Mouse (Mus musculus) neural tube, embryonic 13.5 days (tissue): ENCODE results near the gene Nol3. TPM values are rescaled to one million over a fixed set of nuclear protein-coding genes. Genes with fewer than 3 reads are reported as not detected.
A peak's percentile ranks its signal among the peaks of the same experiment; 100 is the strongest.

Experiments used
- ATAC-seq: fragments of 200-750 bp; cut with Nextera tagmentation; 2 replicates; pipeline ENCODE4 v1.8.0; 2017; ENCODE audit warnings: low read depth, mild to moderate bottlenecking, moderate TSS enrichment, moderate library complexity
- H3K27ac ChIP-seq: fragments of 300-500 bp; sonication (generic); replicated peaks from 2 replicates; pipeline ENCODE4 v1.5.1; 2015; ENCODE audit warnings: moderate library complexity, mild to moderate bottlenecking, inconsistent platforms
- H3K27me3 ChIP-seq: fragments of 300-500 bp; sonication (generic); 2 replicates; pipeline ENCODE4 v1.6.1; 2015; ENCODE audit warnings: mild to moderate bottlenecking, inconsistent platforms
- H3K36me3 ChIP-seq: fragments of 300-500 bp; sonication (generic); 2 replicates; pipeline ENCODE4 v1.6.1; 2015; ENCODE audit warnings: mild to moderate bottlenecking, inconsistent platforms
- H3K4me1 ChIP-seq: fragments of 300-500 bp; sonication (generic); replicated peaks from 2 replicates; pipeline ENCODE4 v1.6.1; 2015; ENCODE audit warnings: inconsistent platforms
- H3K4me2 ChIP-seq: fragments of 300-500 bp; sonication (generic); 2 replicates; pipeline ENCODE4 v1.6.1; 2015; ENCODE audit warnings: inconsistent platforms, mild to moderate bottlenecking, moderate library complexity
- H3K4me3 ChIP-seq: fragments of 300-500 bp; sonication (generic); 2 replicates; pipeline ENCODE4 v1.5.1; 2015; ENCODE audit warnings: mild to moderate bottlenecking, inconsistent platforms
- H3K9ac ChIP-seq: fragments of 300-500 bp; sonication (generic); 2 replicates; pipeline ENCODE4 v1.6.1; 2015; ENCODE audit warnings: moderate library complexity, mild to moderate bottlenecking, inconsistent platforms
- H3K9me3 ChIP-seq: fragments of 300-500 bp; sonication (generic); 2 replicates; pipeline ENCODE4 v1.6.1; 2016; ENCODE audit warnings: inconsistent platforms
- WGBS: fragments of 180-500 bp; shearing (Covaris S2); methylation state at CpG from one replicate; pipeline ENCODE4 v1.1.7; 2015; 5-methylcytosine and 5-hydroxymethylcytosine counted together
- microRNA counts: library from miRNA; unstranded; fragments of <30 nt; microRNA quantifications from one replicate; lab custom pipeline; 2016
- microRNA-seq: library from miRNA; unstranded; fragments of <30 nt; microRNA quantifications from one replicate; pipeline ENCODE4, GENCODE M21; 2016
- polyA plus RNA-seq: library from polyadenylated mRNA; unstranded; fragments of >200 nt; fragmentation: Nextera tagmentation; extraction: Ambion mirVana; gene quantifications from 2 replicates; pipeline ENCODE4 v1.2.1, GENCODE M21; 2015

Nol3 gene
- polyA plus RNA-seq, 1 experiment from 2014 or later: 6.9 TPM

GRCm38 (mm10) chr8:105318662-105319190 is 42.8 kb downstream of the Nol3 start:
- Histone ChIP-seq H3K36me3 (peaks cover 77% of the 10 kb centered on the region), H3K27ac (no peak overlapping the region), H3K4me3 (no peak overlapping the region)

DNA sequence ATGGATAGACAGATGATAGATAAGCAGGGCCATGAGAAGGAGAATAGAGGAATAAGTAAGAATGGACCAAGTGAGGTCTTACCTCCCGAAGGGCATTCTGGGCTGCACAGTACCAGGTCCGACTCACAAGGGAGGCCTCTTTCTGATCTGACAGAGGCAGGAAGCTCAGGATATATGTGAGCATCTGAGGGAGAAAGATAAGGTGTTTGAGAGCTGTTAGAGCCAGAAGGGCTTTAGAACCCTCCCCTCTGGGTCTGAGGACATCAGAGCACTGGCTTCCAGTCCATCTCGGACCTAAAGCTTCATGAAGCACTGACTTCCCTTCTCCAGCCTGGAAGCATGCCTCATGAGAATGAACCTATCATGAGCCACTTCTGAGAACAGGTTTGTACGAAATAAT is 47.2 kb downstream of the Nol3 start:
- no peaks in the 10 kb centered on the region for H3K9me3 ChIP-seq
- no peak overlapping the region for H3K4me2 ChIP-seq
- peaks cover 27% of the 10 kb centered on the region for H3K4me1 ChIP-seq
- H3K36me3 ChIP-seq: peaks cover 40% of the 10 kb centered on the region
- ATAC-seq: no peak
- 93% methylated on average over 4 of the region's 4 CpGs for WGBS
- no peak overlapping the region for H3K27ac ChIP-seq
- no peaks in the 10 kb centered on the region for H3K27me3 ChIP-seq
- H3K4me3 ChIP-seq: no peak overlapping the region
- H3K9ac ChIP-seq: no peak overlapping the region

More at GRCm38 (mm10) chr8:105318662-105319190, 42.8 kb downstream of the Nol3 start:
- no peaks in the 10 kb centered on the region for H3K4me1 ChIP-seq
- no peak overlapping the region for H3K9ac ChIP-seq
- WGBS: 82% methylated on average over 11 of the region's 11 CpGs
- H3K9me3 ChIP-seq: no peaks in the 10 kb centered on the region
- no peak overlapping the region for H3K4me2 ChIP-seq
- no peak for ATAC-seq
- no peaks in the 10 kb centered on the region for H3K27me3 ChIP-seq

DNA sequence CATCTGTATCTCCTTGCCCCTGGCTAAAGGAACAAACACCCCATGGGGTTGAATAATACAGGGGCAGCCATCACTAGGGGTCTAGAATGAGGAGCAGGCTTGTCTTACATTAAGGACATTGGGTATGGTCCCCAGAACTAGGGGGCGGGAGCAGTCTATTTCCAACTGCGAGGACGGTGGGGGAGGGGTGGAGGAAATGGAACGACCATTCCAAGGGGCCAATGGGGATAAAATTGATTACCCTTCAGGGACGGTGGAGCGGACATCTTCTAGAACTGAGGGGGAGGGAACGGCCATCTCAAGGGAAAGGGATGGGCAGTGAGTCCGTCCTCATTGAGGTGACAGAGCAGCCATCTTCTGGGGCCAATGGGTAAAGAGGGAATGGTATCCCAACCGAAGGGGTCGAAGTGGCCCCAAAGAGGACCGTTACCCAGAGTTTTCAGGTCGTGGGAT is 49.7 kb downstream of the Nol3 start:
- Histone ChIP-seq H3K9me3 (no peaks in the 10 kb centered on the region), H3K27ac (peak overlapping the region; percentile 87), H3K4me3 (peak overlapping the region; percentile 79), H3K4me2 (peak overlapping the region; percentile 85), H3K27me3 (no peaks in the 10 kb centered on the region), H3K9ac (peak overlapping the region; percentile 91), H3K36me3 (peaks cover 43% of the 10 kb centered on the region), H3K4me1 (peaks cover 27% of the 10 kb centered on the region)
- WGBS: under 1% methylated on average over 12 of the region's 12 CpGs
- ATAC-seq: peak; percentile 68

GRCm38 (mm10) chr8:105326141-105326672 is 50.3 kb downstream of the Nol3 start, which contains the start of the genes Lrrc29 and Tmem208:
Gene Lrrc29 (minus strand): TSS chr8:105326278.
Gene Tmem208 (plus strand): TSS chr8:105326354.
- Histone ChIP-seq H3K4me1 (peaks cover 27% of the 10 kb centered on the region), H3K27ac (peak within 1 kb of the TSS; percentile 87), H3K4me2 (peak within 1 kb of the TSS; percentile 94), H3K9ac (peak within 1 kb of the TSS; percentile 91), H3K27me3 (no peaks in the 10 kb centered on the region), H3K4me3 (peak within 1 kb of the TSS; percentile 79), H3K9me3 (no peaks in the 10 kb centered on the region), H3K36me3 (peaks cover 48% of the 10 kb centered on the region)
- WGBS: under 1% methylated on average over 36 of the region's 36 CpGs
- ATAC-seq: peak; percentile 90

GRCm38 (mm10) chr8:105326968-105327367 is 51.0 kb downstream of the Nol3 start:
- peaks cover 27% of the 10 kb centered on the region for H3K4me1 ChIP-seq
- peak overlapping the region; percentile 94 for H3K4me2 ChIP-seq
- H3K36me3 ChIP-seq: peaks cover 54% of the 10 kb centered on the region
- no peaks in the 10 kb centered on the region for H3K9me3 ChIP-seq
- ATAC-seq: no peak
- peak overlapping the region; percentile 79 for H3K4me3 ChIP-seq
- 45% methylated on average over 6 of the region's 6 CpGs for WGBS
- H3K27me3 ChIP-seq: no peaks in the 10 kb centered on the region
- peak overlapping the region; percentile 87; the same call in 1 of the 2 replicates for H3K27ac ChIP-seq
- H3K9ac ChIP-seq: peak overlapping the region; percentile 91

DNA sequence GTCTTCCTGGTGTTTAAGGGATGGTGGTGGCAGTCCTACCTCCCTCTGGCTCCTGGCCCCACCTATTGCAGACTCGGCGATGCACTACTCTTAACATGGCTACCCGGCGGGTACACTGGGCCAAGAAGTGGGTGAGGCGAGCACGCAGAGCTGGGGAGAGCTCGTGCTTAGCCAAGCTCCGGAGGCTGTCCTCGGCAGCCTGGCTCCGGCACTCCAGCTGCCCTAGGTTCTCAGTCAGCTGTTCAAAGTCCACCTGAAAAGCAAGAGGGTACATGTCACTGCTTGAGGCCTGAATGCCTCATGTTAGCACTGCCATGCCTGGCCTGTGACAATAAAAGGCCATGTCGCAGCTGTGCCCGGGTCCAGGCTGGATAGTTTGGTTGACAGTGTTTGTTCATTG is 54.4 kb downstream of the Nol3 start:
- ATAC-seq: no peak
- no peak overlapping the region for H3K27ac ChIP-seq
- no peaks in the 10 kb centered on the region for H3K27me3 ChIP-seq
- H3K9me3 ChIP-seq: no peaks in the 10 kb centered on the region
- WGBS: 93% methylated on average over 12 of the region's 12 CpGs
- H3K4me2 ChIP-seq: no peak overlapping the region
- no peak overlapping the region for H3K4me3 ChIP-seq
- peaks cover 16% of the 10 kb centered on the region for H3K4me1 ChIP-seq
- peaks cover 60% of the 10 kb centered on the region for H3K36me3 ChIP-seq
- H3K9ac ChIP-seq: no peak overlapping the region

DNA sequence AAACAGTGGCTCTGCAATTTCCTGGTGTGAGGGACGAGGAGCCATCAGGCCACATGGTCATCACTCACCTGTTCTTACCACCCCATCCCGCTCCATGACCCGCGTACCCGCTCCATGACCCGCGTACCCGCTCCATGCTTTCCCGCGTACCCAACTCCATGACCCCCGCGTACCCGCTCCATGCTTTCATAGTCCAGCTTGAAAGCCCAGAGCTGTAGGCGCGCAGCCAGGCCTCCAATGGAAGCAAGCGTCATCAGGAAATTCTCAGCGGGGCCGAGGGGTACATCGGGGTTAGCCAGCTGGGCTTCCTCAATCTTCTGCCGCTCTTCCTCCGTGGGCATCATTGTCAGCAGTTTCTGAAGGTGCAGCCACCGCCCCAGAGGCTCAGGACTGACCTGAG is 55.5 kb downstream of the Nol3 start:
- ATAC-seq: no peak
- no peak overlapping the region for H3K4me2 ChIP-seq
- no peak overlapping the region for H3K9ac ChIP-seq
- H3K9me3 ChIP-seq: no peaks in the 10 kb centered on the region
- H3K4me3 ChIP-seq: no peak overlapping the region
- no peaks in the 10 kb centered on the region for H3K27me3 ChIP-seq
- H3K36me3 ChIP-seq: peaks cover 64% of the 10 kb centered on the region
- peaks cover 13% of the 10 kb centered on the region for H3K4me1 ChIP-seq
- 94% methylated on average over 22 of the region's 22 CpGs for WGBS
- no peak overlapping the region for H3K27ac ChIP-seq

MicroRNA genes within 50 kb of the gene (microRNA counts, 519-probe panel; counts per million panel counts)
- microRNA mmu-miR-328 (lab: Ali Mortazavi, UCI): 3,364 counts per million, percentile 45 among the panel's probes with 10 or more counts

Small RNAs within 50 kb of the gene (microRNA-seq; reads per million reads assigned to microRNA genes)
- not detected for gene Gm27320
- gene Mir328: 230 reads per million, percentile 65 among the genes with 10 or more reads in this experiment

Other genes with a start within 250 kb of the Nol3 start
- not detected in 2 replicates for gene Ces3a, start 227.5 kb upstream of the Nol3 start, polyA plus RNA-seq
- not detected in 2 replicates for gene Ces3b, start 192.4 kb upstream of the Nol3 start, polyA plus RNA-seq
- not detected in 2 replicates for gene Ces4a, start 144.3 kb upstream of the Nol3 start, polyA plus RNA-seq
- gene Cbfb, start 105.5 kb upstream of the Nol3 start, polyA plus RNA-seq: 59.1 and 66.6 TPM in 2 replicates
- 27.3 and 27.5 TPM in 2 replicates for gene D230025D16Rik, start 51.0 kb upstream of the Nol3 start, polyA plus RNA-seq
- 7.4 and 8.8 TPM in 2 replicates for gene B3gnt9, start 21.0 kb upstream of the Nol3 start, polyA plus RNA-seq
- gene Tradd, start 11.5 kb upstream of the Nol3 start, polyA plus RNA-seq: 21.4 and 25.0 TPM in 2 replicates
- gene Fbxl8, start 11.5 kb upstream of the Nol3 start, polyA plus RNA-seq: 1.8 and 2.0 TPM in 2 replicates
- gene Hsf4, start 6.3 kb upstream of the Nol3 start, polyA plus RNA-seq: 0.32 and 0.44 TPM in 2 replicates
- gene 4931428F04Rik, start 13.7 kb downstream of the Nol3 start, polyA plus RNA-seq: 120 and 124 TPM in 2 replicates
- 12.8 and 14.3 TPM in 2 replicates for gene Exoc3l, start 20.0 kb downstream of the Nol3 start, polyA plus RNA-seq
- 49.3 and 51.8 TPM in 2 replicates for gene E2f4, start 21.5 kb downstream of the Nol3 start, polyA plus RNA-seq
- gene Elmo3, start 29.5 kb downstream of the Nol3 start, polyA plus RNA-seq: 0.92 and 1.4 TPM in 2 replicates
- gene Lrrc29, start 50.1 kb downstream of the Nol3 start, polyA plus RNA-seq: 1.2 and 1.3 TPM in 2 replicates
- gene Tmem208, start 50.2 kb downstream of the Nol3 start, polyA plus RNA-seq: 148 and 151 TPM in 2 replicates
- gene Fhod1, start 71.8 kb downstream of the Nol3 start, polyA plus RNA-seq: 0.28 and 0.63 TPM in 2 replicates
- gene Slc9a5, start 72.7 kb downstream of the Nol3 start, polyA plus RNA-seq: 5.4 and 7.1 TPM in 2 replicates
- gene Plekhg4, start 97.1 kb downstream of the Nol3 start, polyA plus RNA-seq: 0.60 and 0.62 TPM in 2 replicates
- gene Kctd19, start 137.4 kb downstream of the Nol3 start, polyA plus RNA-seq: not detected in 2 replicates
- 0.65 and 0.92 TPM in 2 replicates for gene Lrrc36, start 137.4 kb downstream of the Nol3 start, polyA plus RNA-seq
- gene Tppp3, start 195.4 kb downstream of the Nol3 start, polyA plus RNA-seq: 239 and 296 TPM in 2 replicates
- 27.8 and 31.9 TPM in 2 replicates for gene Zdhhc1, start 220.8 kb downstream of the Nol3 start, polyA plus RNA-seq
- gene Hsd11b2, start 242.6 kb downstream of the Nol3 start, polyA plus RNA-seq: 5.4 and 5.5 TPM in 2 replicates